12 mouse cellular contexts compared by ENCODE assay signal in the genomic region with DNA sequence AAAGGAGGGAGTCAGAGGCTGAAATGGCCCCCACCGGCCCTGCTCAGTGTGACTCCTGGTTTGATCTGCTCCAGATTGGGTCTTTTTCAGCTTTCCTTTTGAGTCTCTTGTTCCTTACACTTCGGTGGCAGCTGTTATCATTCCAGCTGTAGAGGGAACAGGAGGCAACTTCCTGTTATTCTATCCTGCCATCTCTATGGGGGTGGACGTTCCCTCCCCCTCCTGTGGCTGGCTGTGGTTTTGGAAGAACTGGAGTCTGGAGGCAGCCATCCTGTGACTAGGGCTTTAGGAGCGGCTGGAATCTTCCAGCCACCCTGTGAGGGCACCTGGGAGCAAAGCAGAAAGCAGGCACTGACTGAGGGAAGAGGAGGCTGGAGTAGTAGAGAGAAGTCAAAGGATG. TPM values are rescaled to one million over a fixed set of nuclear protein-coding genes. Genes with fewer than 3 reads are reported as not detected.
A peak's percentile ranks its signal among the peaks of the same experiment; 100 is the strongest.
DNase-seq lines count a peak whose midpoint lies in the region; ATAC-seq lines count a peak whose summit lies in the region.
"Had no signal": no experiment of that assay in that cellular context is flagged by ENCODE, and none has a peak within 500 bp of the region (broad histone marks: within the 10 kb centered on the region; RNA-seq: fewer than 3 reads in every experiment).

No protein-coding gene starts in this region.

- H3K27ac ChIP-seq in heart, embryonic 12.5 days (ENCODE audit: poor library complexity, severe bottlenecking), result peak overlapping the region; percentile 34
- H3K27ac ChIP-seq: forebrain, embryonic 13.5 days had no signal

- H3K4me1 ChIP-seq in megakaryocyte, embryonic 14.5 days, result peaks cover 52% of the 10 kb centered on the region
- H3K4me1 ChIP-seq in heart, embryonic 12.5 days (replicated peaks), result peaks cover 41% of the 10 kb centered on the region

- no peak overlapping the region for H3K4me2 ChIP-seq in heart, embryonic 12.5 days
- H3K4me2 ChIP-seq: forebrain, embryonic 13.5 days had no signal

- no peaks in the 10 kb centered on the region for H3K27me3 ChIP-seq in megakaryocyte, embryonic 14.5 days (replicated peaks)
- no peaks in the 10 kb centered on the region for H3K27me3 ChIP-seq in heart, embryonic 12.5 days (replicated peaks)

- no peaks in the 10 kb centered on the region for H3K36me3 ChIP-seq in megakaryocyte, embryonic 14.5 days (replicated peaks; ENCODE audit: low read length)
- H3K36me3 ChIP-seq in heart, embryonic 12.5 days, result no peaks in the 10 kb centered on the region

- DNase-seq in embryo, embryonic 10 days (ENCODE audit: low spot score), result peak; percentile 49
- DNase-seq in lung, postnatal 14 days, result peak; percentile 47
- no peak for DNase-seq in testis, postnatal 10 days (ENCODE audit: low spot score)
- no peak for DNase-seq in layer of hippocampus, postnatal 36 days
- DNase-seq: cerebellum, adult 11-12 months; right cerebral cortex, postnatal 4 days had no signal

- ATAC-seq in megakaryocyte, adult 5-6 weeks (ENCODE audit: poor library complexity, severe bottlenecking), result no peak
- no peak for ATAC-seq in heart, embryonic 12.5 days (ENCODE audit: insufficient number of reproducible peaks, low FRiP score)
- ATAC-seq: forebrain, embryonic 13.5 days had no signal

- H3K9me3 ChIP-seq in megakaryocyte, embryonic 14.5 days, result no peaks in the 10 kb centered on the region
- H3K9me3 ChIP-seq in heart, embryonic 12.5 days (replicated peaks), result no peaks in the 10 kb centered on the region
- H3K9me3 ChIP-seq: forebrain, embryonic 13.5 days had no signal

- H3K9ac ChIP-seq in heart, embryonic 12.5 days, result no peak overlapping the region
- H3K9ac ChIP-seq: forebrain, embryonic 13.5 days had no signal

- H3K4me3 ChIP-seq in megakaryocyte, embryonic 14.5 days (replicated peaks), result peak overlapping the region; percentile 28
- H3K4me3 ChIP-seq in heart, embryonic 12.5 days, result no peak overlapping the region
- H3K4me3 ChIP-seq: forebrain, embryonic 13.5 days had no signal

- WGBS in heart, embryonic 12.5 days, result 16% methylated on average over 4 of the region's 4 CpGs

RNA-seq across cellular contexts. Expression of a gene that starts 3.4 kb away (rescaled TPM):
- 1.7 and 3.4 TPM in 2 replicates for polyA plus RNA-seq in megakaryocyte, embryonic 14.5 days (2012; ENCODE audit: insufficient read depth, low replicate concordance)
- total RNA-seq in megakaryocyte, adult 5-6 weeks (2015), result 4.0 and 5.0 TPM in 2 replicates
- 10.5 and 11.9 TPM in 2 replicates for total RNA-seq in megakaryocyte, adult 5-6 weeks (2017)
- polyA plus RNA-seq in heart, embryonic 12.5 days (2016; fragmentation: Nextera tagmentation; extraction: Ambion mirVana), result 83.9 and 84.8 TPM in 2 replicates
- 10 to 100 TPM; 41.2 to 44.2 TPM for total RNA-seq in layer of hippocampus, postnatal 36 days (2021)

RNA-seq across cellular contexts. Expression of a gene that starts 34.9 kb away (rescaled TPM):
- not detected in 2 replicates for polyA plus RNA-seq in megakaryocyte, embryonic 14.5 days (2012; ENCODE audit: insufficient read depth, low replicate concordance)
- total RNA-seq in megakaryocyte, adult 5-6 weeks (2015), result not detected in 2 replicates
- total RNA-seq in megakaryocyte, adult 5-6 weeks (2017), result not detected in 2 replicates
- polyA plus RNA-seq in heart, embryonic 12.5 days (2016; fragmentation: Nextera tagmentation; extraction: Ambion mirVana), result not detected in 2 replicates
- total RNA-seq in layer of hippocampus, postnatal 36 days (2021), result not detected
- total RNA-seq: monocyte, adult 5-6 weeks had no signal
- polyA plus RNA-seq: forebrain, embryonic 13.5 days; limb, embryonic 14.5 days had no signal

Comparison
In these comparisons a context has a peak if more than half of its experiments do, and no peak if none do; other contexts are left out.
1. DNase-seq: peak in embryo, embryonic 10 days (single experiment) and lung, postnatal 14 days (single experiment); none in testis, postnatal 10 days (single experiment) and layer of hippocampus, postnatal 36 days (0 of 2).